Mouse (Mus musculus) spleen, postnatal 4 days (tissue): ENCODE results near the gene Jmjd7.
A peak's percentile ranks its signal among the peaks of the same experiment; 100 is the strongest.

ENCODE experiments used
- DNase-seq, 2 experiments: peaks; one replicate each; pipeline ENCODE4 v3.0.0; 2022; ENCODE audit warnings: low spot score in 2 of 2

Jmjd7 gene

GRCm38 (mm10) chr2:120026984-120027949 is at the start of gene Jmjd7, which contains the start of gene Gm28042:
TSS of gene Jmjd7 (plus strand) at chr2:120027483.
TSS of gene Gm28042 (plus strand) at chr2:120027493.
- peak; percentile 93 to 97 for DNase-seq

- no peak for DNase-seq
Observed at GRCm38 (mm10) chr2:119980343-119980986, 46.8 kb upstream of the Jmjd7 start.

- no peak for DNase-seq
Observed at GRCm38 (mm10) chr2:119981631-119982030, 45.7 kb upstream of the Jmjd7 start.

- DNase-seq: no peak
Observed at GRCm38 (mm10) chr2:119985871-119986270, 41.4 kb upstream of the Jmjd7 start.

DNA sequence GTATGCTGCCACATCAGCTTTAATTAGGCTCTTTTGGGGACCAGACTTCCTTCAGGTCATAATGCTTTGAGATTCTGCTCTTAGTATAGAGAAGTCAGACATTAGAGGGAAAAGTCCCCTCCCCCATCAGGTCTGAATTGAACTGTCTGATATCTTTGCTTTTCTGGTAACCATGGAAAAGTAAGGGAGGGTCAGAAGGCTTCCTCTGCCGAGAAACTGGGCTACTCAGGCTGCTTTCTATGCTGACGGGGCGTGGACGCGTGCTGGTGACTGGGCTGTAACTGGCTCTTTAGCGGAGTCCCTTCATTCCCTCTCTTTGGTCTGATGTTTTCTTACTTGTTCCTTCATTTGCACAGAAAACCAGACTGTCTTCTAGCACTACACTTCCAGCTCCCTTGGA is 40.9 kb upstream of the Jmjd7 start:
- no peak for DNase-seq

DNA sequence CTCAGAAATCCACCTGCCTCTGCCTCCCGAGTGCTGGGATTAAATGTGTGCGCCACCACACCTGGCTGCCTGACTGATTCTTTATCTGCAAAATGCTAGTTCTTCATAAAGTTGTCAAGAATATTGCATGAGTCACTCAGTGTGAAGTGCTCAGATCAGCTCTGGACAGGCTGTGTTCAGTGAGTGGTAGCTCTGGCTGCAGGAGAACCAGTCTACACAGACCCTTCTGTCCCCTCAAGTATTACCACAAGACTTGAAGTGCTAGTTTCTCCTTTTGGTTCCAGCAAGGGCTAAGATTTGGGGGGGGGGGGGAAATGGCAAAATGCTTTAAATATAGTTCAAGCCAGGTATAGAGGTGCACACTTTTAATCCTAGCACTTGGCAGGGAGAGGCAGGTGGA is 39.8 kb upstream of the Jmjd7 start:
- no peak for DNase-seq

DNA sequence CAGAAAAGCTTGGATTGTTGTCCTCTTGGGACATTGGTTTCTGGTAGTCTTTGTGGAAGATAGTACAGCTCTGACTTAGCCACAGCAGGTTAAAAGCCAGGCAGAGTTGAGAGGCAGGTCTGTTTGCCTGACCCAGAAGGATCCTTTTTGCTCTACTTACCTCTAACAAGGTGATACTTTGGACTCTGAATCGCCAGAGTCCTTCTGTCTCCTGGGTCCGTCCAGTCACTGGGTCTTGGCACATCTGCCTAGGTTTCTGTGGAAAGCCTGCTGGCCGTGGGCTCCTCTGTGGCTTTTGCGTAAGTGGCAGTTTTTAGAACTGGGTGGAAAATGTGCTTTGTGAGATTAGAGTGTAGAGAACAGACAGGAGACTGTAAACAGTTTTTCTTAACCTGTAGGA is 38.3 kb upstream of the Jmjd7 start:
- no peak for DNase-seq

DNA sequence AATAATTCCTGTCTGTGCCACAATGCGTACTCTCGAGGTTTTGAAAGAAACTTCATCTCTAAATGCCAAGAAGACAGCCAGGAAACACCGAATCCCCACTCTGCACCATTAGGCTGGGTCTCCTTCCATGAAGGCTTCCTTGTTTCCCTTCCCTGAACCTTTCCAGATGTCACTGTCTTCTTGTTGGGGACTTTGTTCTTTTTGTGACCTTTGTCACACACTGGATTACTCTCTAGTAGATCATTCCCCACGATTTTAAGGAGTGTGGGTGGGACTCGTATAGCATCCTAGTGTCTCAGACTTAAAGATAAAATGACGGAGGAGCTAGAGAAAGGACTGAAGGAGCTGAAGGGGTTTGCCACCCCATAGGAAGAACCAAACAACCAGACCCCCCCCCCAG is 36.4 kb upstream of the Jmjd7 start:
- no peak for DNase-seq

DNA sequence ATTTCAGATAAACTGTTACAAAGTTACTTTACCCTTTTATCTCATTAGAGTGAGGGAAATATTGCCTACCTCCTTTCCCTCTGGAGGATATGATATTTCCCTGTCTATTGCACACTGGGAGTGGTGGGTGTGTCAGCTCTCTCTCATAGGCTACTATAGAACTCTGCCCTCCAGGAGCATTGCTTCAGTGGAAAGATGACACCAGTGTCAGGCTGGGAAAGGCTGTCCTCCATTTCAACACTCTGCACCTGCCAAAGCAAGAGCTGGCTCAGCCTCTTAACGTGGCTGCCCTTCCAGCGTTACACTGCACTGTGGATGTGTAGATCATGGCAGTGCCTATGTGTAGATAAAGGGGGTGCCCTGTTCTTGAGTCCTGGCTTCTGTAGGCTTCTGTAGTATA is 34.9 kb upstream of the Jmjd7 start:
- no peak for DNase-seq

GRCm38 (mm10) chr2:119993515-119993914 is 33.8 kb upstream of the Jmjd7 start:
- DNase-seq: no peak

GRCm38 (mm10) chr2:119994839-119995238 is 32.4 kb upstream of the Jmjd7 start:
- DNase-seq: no peak

DNA sequence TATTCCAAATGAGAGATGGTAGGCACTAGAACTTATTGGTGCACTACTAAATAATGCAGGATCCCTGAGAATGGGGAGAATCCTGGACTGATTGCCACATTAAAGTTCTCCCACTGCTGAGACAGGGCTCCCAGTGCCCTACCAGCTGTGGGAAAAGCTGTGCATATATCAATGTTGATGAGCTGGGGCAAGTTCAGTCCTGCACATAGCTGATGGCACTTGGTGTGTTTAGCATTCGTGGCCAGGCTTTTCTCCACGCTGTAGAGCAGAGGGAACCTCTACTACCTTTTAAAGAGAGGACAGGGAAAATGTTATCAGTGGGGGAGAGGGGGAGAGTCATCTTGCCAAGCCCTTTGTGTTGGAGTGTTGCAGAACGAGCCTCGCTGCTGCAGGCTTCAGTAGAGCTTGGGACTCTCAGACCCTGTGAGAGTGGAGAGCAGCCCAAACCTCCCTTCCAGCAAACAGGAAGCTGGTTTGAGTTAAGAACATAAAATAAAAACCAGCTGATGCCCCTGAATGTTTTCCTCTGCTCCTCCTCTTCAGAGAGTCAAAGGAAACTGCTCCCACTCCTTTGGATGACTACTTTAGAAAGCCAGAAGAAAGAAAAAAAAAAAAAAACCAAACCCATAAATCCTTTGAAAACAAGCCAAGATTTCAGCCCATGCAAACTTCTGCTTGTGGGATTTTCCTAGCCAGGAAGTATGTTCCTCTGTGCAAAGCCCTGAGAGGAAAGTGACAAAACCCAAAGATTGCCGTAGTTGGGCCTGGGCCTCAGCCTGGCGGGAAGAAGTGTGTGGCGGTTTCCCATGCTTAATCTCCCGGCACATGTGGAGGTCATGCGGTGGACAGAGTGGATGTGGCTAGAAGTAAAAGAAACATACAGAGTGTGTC is 31.6 kb upstream of the Jmjd7 start:
- DNase-seq: no peak

- DNase-seq: no peak
Observed at GRCm38 (mm10) chr2:119997354-119997753, 29.9 kb upstream of the Jmjd7 start.

DNA sequence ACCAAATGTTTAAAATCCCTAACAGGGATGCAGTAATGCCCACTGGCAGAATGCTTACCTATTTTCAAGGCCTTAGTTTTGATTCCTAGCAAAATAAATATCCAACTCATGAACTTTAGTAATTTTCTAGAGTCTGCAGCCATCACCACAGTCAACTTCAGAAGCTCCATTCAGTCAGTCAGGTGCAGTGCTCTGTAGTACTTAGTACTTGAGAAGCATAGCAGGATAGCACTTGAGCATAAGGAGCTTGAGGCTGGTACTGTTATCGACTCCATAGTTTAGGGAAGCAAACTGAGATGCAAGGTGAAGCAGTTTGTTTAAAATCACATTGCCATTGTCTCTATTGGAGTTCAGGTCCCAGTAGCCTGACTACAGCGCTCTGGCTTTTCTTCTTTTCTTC is 27.6 kb upstream of the Jmjd7 start:
- no peak for DNase-seq

DNA sequence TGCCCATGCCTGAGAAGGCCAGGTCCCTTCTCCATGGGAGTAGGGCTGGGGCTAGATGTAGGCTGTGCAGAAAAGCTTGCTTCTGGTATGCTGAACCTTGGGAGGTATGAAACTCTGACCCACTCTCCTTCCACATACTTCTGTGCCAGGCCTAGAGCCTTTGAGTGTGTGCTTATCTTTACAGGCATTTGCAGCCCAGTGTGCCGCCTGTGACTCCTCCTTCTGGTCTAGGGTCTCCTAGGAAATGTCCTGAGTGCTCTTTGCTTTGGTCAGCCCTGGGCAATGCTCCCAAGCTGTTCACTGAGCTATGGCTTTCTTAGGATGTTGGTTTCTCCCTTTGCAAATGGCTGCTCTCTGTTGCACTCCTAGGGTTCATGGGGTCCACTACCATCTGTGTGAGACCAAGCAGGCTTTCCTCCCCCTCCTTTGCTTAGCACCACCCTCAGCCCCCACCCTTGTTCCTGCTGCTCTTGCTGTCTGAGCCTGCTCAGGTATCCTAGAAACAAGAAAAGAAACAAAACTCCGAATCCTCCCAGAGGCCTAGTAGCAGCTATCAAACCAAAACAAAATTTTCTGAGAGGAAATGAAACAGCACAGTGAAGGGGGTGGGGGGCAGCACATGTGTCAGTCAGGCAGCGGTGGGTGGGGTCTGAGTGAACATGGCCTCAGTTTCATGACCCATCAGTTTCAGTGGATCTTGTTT is 26.2 kb upstream of the Jmjd7 start:
- no peak for DNase-seq

DNA sequence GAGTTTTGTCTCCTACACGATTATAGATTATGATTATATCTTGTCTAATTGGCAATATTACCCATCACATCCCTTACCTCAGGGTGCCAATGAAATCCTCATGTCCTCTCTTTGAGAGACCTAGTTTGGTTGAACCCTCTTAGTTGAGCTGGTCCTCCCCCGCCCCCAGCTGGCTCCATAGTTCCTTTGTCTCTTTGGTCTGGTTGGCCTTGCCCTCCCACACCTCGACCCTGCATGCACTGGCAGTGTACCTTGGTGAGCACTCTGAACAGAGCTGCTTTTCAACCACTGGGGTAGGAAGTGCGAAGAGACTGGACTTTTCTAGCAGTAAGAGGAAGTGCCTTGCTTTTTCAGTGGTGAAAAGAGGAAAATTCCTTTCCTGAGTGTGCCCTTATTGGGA is 25.3 kb upstream of the Jmjd7 start:
- no peak for DNase-seq

DNA sequence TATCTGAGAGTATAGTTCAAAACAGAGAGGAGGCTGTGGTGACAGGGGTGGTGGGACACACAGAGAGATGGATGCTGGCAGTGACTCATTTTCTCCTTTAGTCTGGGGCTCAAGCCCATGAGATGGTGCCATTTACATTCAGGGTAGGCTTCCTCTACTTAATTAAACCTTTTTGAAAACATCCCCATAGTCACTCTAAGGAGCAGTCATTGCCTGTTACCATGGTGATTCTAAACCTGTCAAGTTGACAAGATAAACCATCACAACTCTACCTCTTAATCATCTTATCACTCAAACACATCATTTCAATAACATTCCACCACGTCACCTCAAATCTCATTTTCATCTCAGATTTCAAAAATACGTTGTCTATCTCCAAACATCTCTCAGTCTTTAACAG is 23.3 kb upstream of the Jmjd7 start:
- no peak for DNase-seq

DNA sequence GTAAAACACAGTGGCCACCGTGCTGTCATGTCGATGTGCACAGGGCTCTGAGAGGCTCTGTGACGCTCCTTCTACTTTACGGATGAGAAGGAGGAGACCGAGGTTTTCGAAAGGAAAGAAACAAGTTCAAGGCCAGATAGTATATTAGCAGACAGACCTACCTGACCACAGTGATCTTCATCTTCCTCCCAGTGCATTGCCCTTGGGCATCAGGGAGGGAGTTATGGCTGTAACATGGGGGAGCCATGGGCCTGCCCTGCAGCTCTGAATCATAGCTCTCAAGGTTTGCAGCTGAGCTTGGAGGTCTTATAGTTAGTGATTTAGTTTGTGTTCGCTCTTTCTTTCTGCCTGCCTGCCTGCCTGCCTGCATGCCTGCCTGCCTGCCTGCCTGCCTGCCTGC is 20.6 kb upstream of the Jmjd7 start:
- DNase-seq: no peak

DNA sequence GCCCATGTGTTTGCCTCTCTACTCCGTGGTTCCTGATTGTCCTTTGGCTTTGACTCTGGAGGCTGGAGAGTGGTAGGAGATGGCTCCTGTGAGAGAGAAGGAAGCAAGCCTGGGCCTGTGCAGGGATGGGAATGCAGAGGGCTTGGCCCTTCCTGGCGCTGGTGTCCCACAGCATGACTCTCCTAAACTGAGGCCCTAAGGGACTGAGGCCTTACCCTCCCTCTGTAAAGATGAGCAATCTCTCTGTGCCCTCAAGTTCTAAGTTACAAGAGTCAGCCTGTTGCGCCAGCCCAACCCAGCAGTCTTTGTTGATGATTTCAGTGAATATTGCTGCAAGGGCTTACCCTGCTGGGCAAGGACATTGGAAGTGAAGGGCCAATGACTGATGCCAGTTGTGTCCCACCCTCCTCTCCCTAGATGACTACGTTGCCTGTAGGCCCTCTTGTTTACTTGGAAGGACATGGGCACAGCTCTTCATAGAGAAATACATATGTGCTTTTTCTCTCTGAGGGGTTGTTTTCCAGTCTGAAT is 19.5 kb upstream of the Jmjd7 start:
- DNase-seq: no peak

GRCm38 (mm10) chr2:120008672-120009071 is 18.6 kb upstream of the Jmjd7 start:
- DNase-seq: no peak
